Mouse (Mus musculus): ENCODE measurements at regions not wholly inside any gene's neighbourhood (a gene's known extent, or its start where the extent isn't known, plus 50 kb on each side); places are given as distances from the start of the nearest gene placed in this dataset.

DNA sequence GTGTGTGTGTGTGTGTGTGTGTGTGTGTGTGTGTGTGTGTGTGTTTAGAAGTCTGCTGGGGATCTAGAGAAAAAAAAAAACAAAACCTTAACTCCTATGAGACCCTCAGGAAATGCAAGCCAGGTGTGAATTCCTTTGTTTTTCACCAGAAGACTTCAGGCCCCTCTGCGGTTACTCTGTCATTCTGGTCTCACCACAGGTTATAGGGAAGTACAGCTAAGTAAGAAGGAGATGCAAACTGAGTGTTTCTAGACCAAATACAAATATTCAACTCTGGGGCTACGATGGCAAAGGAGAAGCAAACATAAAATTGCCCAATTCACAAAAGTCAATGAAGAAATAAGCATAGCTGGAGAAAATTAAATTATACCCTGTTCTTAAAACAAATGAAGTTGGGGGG is 54.9 kb upstream of the Basp1 start:
- no peak for DNase-seq

GRCm38 (mm10) chr15:25469185-25469845 is 55.8 kb upstream of the Basp1 start:
- no peak for DNase-seq

- no peak for DNase-seq
These were observed 57.8 kb upstream of the Basp1 start for GRCm38 (mm10) chr15:25471331-25471730.

DNA sequence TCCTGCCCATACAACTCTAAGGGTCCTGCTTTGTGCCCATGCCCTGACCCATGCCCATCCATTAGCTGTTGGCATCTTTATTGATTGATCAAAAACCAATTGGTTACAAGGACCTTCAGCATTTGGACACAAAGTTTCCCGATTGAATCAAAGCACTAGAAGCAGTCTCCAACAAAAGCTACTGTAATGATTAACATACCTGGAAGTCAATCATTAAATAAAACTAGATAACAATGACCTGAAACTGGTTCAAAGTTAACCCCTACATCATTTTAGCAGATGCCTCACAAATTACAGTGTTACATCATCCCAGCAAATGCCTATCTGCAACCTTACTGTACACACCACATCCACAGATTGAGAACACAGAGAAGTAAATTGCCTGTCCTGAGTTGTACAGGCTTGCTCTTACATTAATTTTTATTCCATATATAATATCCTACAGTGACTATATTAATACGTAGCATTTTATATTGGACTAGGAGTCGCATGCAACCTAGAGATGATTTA is 59.7 kb upstream of the Basp1 start:
- DNase-seq, result no peak

DNA sequence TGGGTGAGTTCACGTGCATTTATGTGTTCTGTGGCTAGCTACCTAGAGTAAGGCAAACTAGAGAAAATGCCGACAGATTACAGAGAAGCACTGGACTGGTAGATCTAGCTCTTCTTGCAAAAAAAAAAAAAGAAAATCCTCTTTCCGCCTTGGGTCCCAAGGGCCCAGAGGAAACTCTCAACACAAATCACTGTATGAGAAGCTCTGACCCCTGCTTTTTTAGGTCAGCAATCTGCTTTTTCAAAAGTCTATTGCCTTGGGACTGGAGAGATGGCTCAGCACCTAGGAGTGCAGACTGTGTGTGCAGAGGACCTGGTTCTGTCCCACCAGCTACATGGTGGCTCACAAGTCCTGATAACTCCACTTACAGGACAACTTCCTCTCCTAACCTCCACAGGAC is 60.5 kb upstream of the Basp1 start:
- DNase-seq, result peak; percentile 14

DNA sequence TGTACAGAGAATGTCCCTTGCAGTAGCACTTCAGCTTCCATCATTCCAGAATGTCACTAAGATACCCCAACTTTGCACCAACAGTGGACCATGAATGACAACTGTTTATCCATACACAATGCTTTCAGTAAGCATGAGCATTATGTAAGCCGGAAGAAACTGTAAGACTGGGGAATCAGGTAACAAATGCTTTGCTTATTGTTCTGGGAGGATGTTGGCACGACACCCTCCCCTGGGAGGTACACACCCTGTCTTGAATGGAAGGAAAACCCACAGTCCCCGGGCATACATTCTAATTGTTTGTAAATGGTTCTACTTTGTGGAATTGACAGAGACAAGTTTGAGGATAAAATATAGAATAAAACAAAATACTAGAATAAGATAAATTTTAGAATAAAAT is 69.0 kb upstream of the Basp1 start:
- peak; percentile 31 for DNase-seq

DNA sequence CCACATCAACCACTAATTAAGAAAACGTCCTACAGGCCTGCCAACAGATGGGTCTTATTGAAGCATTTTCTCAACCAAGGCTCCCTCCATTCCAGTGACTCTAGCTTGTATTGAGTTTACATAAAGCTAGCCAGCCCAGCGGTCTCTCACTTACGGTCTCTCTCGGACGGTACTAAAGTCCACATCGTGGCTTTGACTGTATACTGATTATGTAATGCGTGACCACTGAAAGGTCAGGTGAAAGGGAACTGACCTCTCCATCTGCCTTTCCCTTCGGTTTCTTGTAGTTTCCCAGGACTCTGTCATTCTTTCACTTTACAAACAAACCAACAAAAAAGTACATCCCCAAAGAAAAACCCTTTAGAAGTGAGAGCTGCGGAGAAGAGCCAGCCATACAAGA is 71.8 kb upstream of the Basp1 start:
- peak; percentile 35 for DNase-seq

GRCm38 (mm10) chr15:25486158-25486557 is 72.6 kb upstream of the Basp1 start:
- DNase-seq, result no peak

GRCm38 (mm10) chr15:25489804-25490203 is 76.2 kb upstream of the Basp1 start:
- DNase-seq, result no peak

DNA sequence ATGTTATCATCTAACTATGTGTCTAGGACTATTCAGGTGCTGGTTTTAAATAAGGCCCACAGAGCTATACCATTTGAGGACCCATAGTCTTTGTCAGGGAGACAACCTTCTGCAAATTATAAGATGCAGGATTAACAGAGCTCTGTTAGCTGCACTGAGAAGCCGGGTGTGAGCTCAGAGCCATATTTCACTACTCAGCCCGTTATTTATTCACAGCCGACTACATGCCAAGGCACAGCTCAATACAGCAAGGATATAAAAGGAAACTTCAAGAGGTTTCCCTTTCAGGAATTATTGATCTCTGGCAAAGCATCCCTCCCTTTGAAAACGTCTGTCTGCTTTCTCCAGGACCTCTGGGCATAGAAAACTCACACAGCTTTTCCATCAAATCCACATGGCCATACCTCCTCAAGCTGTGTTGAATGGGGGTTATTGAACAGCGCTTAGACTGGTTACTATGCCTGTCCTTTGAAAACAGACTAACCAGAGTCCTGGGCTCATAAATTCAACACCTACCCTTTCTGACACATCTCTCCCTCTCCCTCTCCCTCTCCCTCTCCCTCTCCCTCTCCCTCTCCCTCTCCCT is 78.7 kb upstream of the Basp1 start:
- no peak for DNase-seq

DNA sequence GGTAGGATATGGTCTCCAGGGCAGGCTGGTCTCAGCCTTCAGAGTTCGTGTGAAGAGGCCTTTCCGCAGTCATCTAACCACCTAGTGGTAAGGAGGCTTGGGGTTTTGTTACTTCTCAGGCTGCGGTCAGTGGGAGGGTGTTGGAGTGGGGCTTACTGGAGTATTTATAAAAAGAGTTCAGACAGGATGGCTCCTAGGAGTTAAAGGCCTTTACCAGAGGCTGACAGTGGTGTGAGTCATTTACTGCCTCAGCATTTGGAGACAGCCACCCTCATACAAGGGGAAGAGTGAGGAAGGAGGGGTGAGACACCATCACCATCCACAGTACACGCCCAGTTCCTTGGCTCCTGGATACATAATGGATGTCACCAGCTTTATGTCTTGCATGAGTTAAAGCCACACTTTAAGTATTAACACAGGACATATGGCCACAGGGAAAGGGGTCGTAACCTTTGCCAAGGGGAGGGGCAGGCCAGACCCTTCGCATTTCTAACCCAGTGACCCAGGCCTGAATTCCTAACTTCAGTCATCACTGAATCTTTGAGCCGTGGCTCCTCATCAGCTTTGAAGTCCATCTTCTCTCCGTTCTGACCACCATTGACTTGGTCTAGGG is 81.2 kb upstream of the Basp1 start:
- DNase-seq, result no peak

- DNase-seq, result no peak
These were observed 82.5 kb upstream of the Basp1 start for GRCm38 (mm10) chr15:25495926-25496644.

DNA sequence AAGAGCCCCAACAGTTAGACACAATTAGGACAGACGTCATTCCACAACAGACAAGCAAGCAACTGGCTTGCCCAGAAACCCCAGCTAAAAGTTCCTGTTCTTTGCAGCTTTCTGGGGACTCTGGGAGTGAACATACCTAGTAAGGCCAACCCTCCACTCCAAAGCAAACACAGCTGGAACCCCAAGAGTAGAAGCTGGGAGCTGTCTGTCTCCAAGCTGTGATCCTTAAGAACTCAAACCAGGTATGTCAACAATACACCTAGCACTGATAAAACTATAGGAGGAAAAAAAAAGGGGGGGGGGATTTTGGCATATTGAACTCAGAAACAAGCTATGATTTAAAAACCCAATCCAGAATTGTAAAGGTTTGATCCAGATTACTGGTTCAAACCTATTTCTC is 84.2 kb upstream of the Basp1 start:
- no peak for DNase-seq

- DNase-seq, result no peak
These were observed 84.9 kb upstream of the Basp1 start for GRCm38 (mm10) chr15:25498422-25498821.

DNA sequence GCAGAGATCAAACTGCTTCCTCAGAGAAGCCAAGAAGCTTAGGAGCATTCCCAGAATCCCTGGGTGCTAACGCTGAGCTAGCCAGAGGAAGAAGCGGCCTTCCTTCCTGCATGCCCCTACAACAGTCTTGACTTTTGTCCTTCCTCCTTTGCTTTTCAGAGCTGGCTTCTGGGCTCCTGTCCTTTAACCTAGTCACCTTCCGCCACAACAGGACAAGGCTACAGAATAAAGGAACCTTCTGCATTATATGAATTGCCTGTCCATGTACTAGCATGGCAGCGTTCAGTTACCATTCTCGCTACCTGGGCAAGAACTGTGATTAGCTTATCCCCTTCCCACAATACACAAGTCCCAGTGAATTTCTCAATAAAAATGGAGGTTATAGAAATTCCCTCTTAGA is 88.9 kb upstream of the Basp1 start:
- DNase-seq, result peak; percentile 17

DNA sequence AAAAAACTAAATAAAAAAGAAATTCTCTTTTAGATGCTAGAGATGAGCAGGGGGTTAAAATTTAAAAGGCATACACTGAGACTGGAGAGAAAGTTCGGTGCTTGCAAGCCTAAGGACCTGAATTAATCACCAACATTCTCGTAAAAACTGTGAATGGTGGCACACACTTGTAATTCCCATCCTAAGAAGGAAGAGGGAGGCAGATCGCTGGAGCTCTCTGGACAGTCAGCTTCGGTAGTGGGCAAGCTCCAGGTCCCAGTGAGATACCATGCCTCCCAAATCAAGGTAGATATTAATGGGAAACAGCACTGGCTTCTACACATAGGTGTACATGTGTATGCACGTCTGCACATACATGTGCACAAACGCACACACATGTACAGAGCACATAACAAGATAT is 89.5 kb upstream of the Basp1 start:
- no peak for DNase-seq

GRCm38 (mm10) chr15:25509139-25509538 is 95.6 kb upstream of the Basp1 start:
- peak; percentile 71 for DNase-seq

GRCm38 (mm10) chr15:25509584-25509983 is 96.0 kb upstream of the Basp1 start:
- DNase-seq, result no peak

DNA sequence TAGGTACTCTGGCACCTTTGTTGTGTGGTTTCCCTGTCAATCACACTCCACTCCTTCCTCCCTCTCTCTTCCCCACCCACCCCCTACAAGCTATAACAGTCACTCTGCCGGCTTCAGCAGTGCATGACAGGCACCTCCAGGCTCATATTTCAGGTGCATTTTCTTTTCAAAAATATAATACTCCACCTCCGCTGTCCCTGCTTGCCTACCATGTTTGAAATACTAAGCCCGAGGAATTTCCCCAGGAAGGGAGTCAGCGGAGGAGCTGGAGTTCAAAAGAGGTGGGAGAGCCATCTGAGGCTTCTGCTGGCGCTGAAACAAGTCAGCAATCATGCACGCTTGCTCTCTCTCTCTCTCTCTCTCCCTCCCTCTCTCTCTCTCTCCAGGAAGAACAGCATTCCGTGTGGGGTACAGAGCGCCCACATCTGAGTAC is 96.5 kb upstream of the Basp1 start:
- DNase-seq, result no peak

GRCm38 (mm10) chr15:25518025-25518928 is 104.0 kb upstream of the Myo10 start:
- DNase-seq, result no peak

DNA sequence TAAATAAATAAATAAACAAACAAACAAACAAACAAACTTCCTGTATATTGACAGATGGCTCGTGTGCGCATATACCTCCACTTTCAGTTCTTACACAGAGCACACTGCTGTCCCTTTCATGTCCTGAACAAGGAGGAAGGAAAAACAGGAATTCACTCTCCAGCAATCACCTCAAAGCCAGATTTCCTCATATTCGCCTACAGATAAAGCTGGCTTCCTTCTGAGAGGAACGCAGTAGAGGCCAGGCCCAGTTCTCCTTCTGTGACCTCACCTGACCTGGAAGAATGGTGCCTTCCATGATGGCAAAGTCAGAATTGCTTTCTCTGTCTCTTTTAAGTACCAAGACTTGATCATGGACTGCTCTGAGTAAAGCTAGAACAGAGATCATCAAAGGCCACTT is 98.1 kb upstream of the Myo10 start:
- DNase-seq, result no peak

- DNase-seq, result peak; percentile 11
These were observed 97.0 kb upstream of the Myo10 start for GRCm38 (mm10) chr15:25525337-25525736.

Measured in kidney, adult 11 months (tissue).